Mouse (Mus musculus): Measurements from ENCODE around the gene Rnft2. TPM values are rescaled to one million over a fixed set of nuclear protein-coding genes. Genes with fewer than 3 reads are reported as not detected.

The Rnft2 gene
- 1.7 and 12.7 TPM in 2 replicates for total RNA-seq (2014; rRNA removed; ENCODE audit: low replicate concordance)
- 0.40 and 0.70 TPM in 2 replicates for polyA plus RNA-seq (2015; fragmentation: Nextera tagmentation; extraction: Ambion mirVana)

DNA sequence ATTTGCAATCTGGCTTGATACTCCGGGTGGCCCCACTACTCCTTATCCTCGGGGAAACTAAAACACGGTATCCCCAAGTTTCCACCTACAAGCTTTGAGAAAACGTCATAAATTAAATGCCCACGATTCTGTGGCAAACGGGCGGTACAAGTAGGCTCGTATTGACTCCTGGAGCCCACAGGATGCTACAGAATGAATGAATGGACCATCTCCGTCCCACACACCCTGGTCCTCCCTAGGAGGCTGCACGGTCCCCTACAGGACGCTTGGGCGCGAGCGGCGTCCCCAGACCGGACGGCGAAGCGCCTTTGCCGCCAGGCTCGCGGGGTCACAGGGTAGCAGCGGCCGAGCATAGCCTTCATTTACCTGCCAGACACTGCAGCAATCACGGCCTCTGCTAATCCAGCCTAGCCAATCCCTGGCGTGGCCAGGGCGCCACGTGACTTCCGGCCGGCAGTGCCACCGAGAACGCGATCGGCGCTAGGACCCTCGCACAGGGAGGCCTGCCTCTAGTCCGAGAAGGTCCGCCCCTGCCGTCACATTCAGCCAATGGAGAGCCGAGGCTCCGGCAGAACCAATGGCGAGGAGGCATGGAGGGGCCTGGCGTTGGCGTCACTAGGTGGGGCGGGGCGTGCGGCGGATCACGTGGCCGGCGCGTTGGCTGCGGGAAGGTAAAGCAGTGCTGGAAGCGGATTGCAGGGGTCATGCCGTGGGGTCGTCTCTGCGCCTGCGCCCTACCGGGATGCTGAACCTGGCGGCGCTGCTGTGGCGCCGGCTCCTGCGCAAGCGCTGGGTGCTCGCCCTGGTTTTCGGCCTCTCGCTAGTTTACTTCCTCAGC, at the start of gene Rnft2, which contains the start of gene 2410131K14Rik:
Gene Rnft2 (minus strand): TSS at position 511 of the 838 bp plus-strand sequence.
Gene 2410131K14Rik (plus strand): TSS at position 622 of the 838 bp plus-strand sequence.
- Histone ChIP-seq H3K4me3 (ENCODE audit: low read depth, low read length) (peak within 1 kb of the TSS; percentile 69), H3K4me2 (ENCODE audit: low read depth, low read length) (peak within 1 kb of the TSS; percentile 83), H3K36me3 (replicated peaks; ENCODE audit: control insufficient read depth, insufficient read depth, low read length) (peaks cover 7% of the 10 kb centered on the region; the same call in 1 of the 2 replicates), H3K4me1 (ENCODE audit: control insufficient read depth, insufficient read depth) (0 out of 2 replicates have a peak, but pooled peaks cover 7% of the 10 kb centered on the region), H3K9ac (replicated peaks; ENCODE audit: low read depth, low read length) (peak within 1 kb of the TSS; percentile 74), H3K9me3 (replicated peaks; ENCODE audit: control insufficient read depth, low read length) (no peaks in the 10 kb centered on the region), H3K27ac (ENCODE audit: low read depth) (peak within 1 kb of the TSS; percentile 78), H3K27me3 (ENCODE audit: control insufficient read depth, insufficient read depth, low read length) (no peaks in the 10 kb centered on the region)
- no peak for TF ChIP-seq EP300 (IDR thresholded peaks at IDR 0.05; ENCODE audit: low read depth)
- TF ChIP-seq CTCF (IDR thresholded peaks at IDR 0.05; ENCODE audit: low read depth): no peak
- peak; percentile 100 for ATAC-seq (ENCODE audit: insufficient read depth, low read depth)
- peak; percentile 99 for DNase-seq (ENCODE audit: low spot score)
- under 1% methylated on average over 61 of the region's 68 CpGs for WGBS

- H3K4me2 ChIP-seq (ENCODE audit: low read depth, low read length): peak overlapping the region; percentile 65
- peak overlapping the region; percentile 57 for H3K27ac ChIP-seq (ENCODE audit: low read depth)
- ATAC-seq (ENCODE audit: insufficient read depth, low read depth) (peak; percentile 66), DNase-seq (ENCODE audit: low spot score) (peak; percentile 87)
- TF ChIP-seq EP300 (IDR thresholded peaks at IDR 0.05; ENCODE audit: low read depth) (0 out of 2 replicates have a peak, but pooled peaks have one; percentile 32), CTCF (IDR thresholded peaks at IDR 0.05; ENCODE audit: low read depth) (no peak)
- 16% methylated on average over 23 of the region's 23 CpGs for WGBS
- H3K9me3 ChIP-seq (replicated peaks; ENCODE audit: control insufficient read depth, low read length): no peaks in the 10 kb centered on the region
- no peak overlapping the region for H3K9ac ChIP-seq (replicated peaks; ENCODE audit: low read depth, low read length)
- peak overlapping the region; percentile 34 for H3K4me3 ChIP-seq (ENCODE audit: low read depth, low read length)
- 0 out of 2 replicates have a peak, but pooled peaks cover 4% of the 10 kb centered on the region for H3K27me3 ChIP-seq (ENCODE audit: control insufficient read depth, insufficient read depth, low read length)
- H3K4me1 ChIP-seq (ENCODE audit: control insufficient read depth, insufficient read depth): peaks cover 12% of the 10 kb centered on the region; the same call in 1 of the 2 replicates
- H3K36me3 ChIP-seq (replicated peaks; ENCODE audit: control insufficient read depth, insufficient read depth, low read length): no peaks in the 10 kb centered on the region
These were observed 49.4 kb upstream of the Rnft2 start for GRCm38 (mm10) chr5:118294086-118294864.

DNA sequence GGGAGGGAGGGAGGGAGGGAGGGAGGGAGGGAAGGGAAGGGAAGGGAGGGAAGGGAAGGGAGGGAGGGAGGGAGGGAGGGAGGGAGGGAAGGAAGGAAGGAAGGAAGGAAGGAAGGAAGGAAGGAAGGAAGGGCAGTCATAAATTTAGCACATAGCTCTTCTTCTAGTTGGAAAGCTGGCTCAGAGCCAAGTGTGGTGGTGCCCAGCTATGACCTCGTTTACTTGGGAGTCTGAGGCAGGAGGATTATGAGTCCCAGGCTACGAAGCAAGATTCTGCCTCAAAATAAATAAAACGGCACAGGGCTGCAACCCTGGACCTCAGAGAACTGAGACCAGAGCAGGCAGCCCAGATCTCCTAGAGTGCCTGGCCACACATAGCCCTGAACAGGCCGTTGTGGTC, 47.6 kb upstream of the Rnft2 start:
- H3K4me1 ChIP-seq (ENCODE audit: control insufficient read depth, insufficient read depth): peaks cover 9% of the 10 kb centered on the region; the same call in 1 of the 2 replicates
- H3K27me3 ChIP-seq (ENCODE audit: control insufficient read depth, insufficient read depth, low read length): no peaks in the 10 kb centered on the region
- no peaks in the 10 kb centered on the region for H3K36me3 ChIP-seq (replicated peaks; ENCODE audit: control insufficient read depth, insufficient read depth, low read length)
- H3K4me3 ChIP-seq (ENCODE audit: low read depth, low read length): no peak overlapping the region
- no peaks in the 10 kb centered on the region for H3K9me3 ChIP-seq (replicated peaks; ENCODE audit: control insufficient read depth, low read length)
- TF ChIP-seq EP300 (IDR thresholded peaks at IDR 0.05; ENCODE audit: low read depth): no peak
- TF ChIP-seq CTCF (IDR thresholded peaks at IDR 0.05; ENCODE audit: low read depth): no peak
- H3K27ac ChIP-seq (ENCODE audit: low read depth): no peak overlapping the region
- no peak overlapping the region for H3K9ac ChIP-seq (replicated peaks; ENCODE audit: low read depth, low read length)
- no peak overlapping the region for H3K4me2 ChIP-seq (ENCODE audit: low read depth, low read length)
- ATAC-seq (ENCODE audit: insufficient read depth, low read depth): no peak
- WGBS: 65% methylated on average over 4 of the region's 4 CpGs
- no peak for DNase-seq (ENCODE audit: low spot score)

DNA sequence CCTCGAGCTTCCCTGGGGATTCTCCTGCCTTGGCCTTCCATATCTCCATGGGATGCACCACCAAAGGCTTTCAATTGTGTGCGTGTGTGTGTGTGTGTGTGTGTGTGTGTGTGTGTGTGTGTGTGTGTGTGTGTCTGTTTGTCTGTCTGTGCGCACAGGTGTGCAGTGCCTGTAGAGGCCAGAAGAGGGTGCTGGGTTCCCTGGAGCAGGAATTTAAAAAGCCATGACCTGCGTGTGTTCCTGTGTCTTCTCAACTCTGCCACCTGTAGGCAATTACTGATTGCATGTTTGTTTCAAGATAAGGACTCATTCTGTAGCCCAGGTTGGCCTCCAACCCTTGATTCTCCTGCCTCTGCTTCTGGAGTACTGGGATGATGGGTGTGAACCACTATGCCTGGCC, 46.5 kb upstream of the Rnft2 start:
- TF ChIP-seq CTCF (IDR thresholded peaks at IDR 0.05; ENCODE audit: low read depth) (no peak), EP300 (IDR thresholded peaks at IDR 0.05; ENCODE audit: low read depth) (no peak)
- peaks cover 6% of the 10 kb centered on the region; the same call in 1 of the 2 replicates for H3K4me1 ChIP-seq (ENCODE audit: control insufficient read depth, insufficient read depth)
- H3K9ac ChIP-seq (replicated peaks; ENCODE audit: low read depth, low read length): no peak overlapping the region
- H3K36me3 ChIP-seq (replicated peaks; ENCODE audit: control insufficient read depth, insufficient read depth, low read length): no peaks in the 10 kb centered on the region
- 90% methylated on average over 3 of the region's 4 CpGs for WGBS
- no peak for ATAC-seq (ENCODE audit: insufficient read depth, low read depth)
- H3K27me3 ChIP-seq (ENCODE audit: control insufficient read depth, insufficient read depth, low read length): no peaks in the 10 kb centered on the region
- no peak overlapping the region for H3K4me2 ChIP-seq (ENCODE audit: low read depth, low read length)
- no peaks in the 10 kb centered on the region for H3K9me3 ChIP-seq (replicated peaks; ENCODE audit: control insufficient read depth, low read length)
- no peak for DNase-seq (ENCODE audit: low spot score)
- H3K27ac ChIP-seq (ENCODE audit: low read depth): no peak overlapping the region
- H3K4me3 ChIP-seq (ENCODE audit: low read depth, low read length): no peak overlapping the region

- Histone ChIP-seq H3K36me3 (replicated peaks; ENCODE audit: control insufficient read depth, insufficient read depth, low read length) (no peaks in the 10 kb centered on the region), H3K4me3 (ENCODE audit: low read depth, low read length) (no peak overlapping the region), H3K9ac (replicated peaks; ENCODE audit: low read depth, low read length) (no peak overlapping the region), H3K4me2 (ENCODE audit: low read depth, low read length) (no peak overlapping the region), H3K4me1 (ENCODE audit: control insufficient read depth, insufficient read depth) (peaks cover 9% of the 10 kb centered on the region), H3K27me3 (ENCODE audit: control insufficient read depth, insufficient read depth, low read length) (peaks cover 69% of the 10 kb centered on the region), H3K27ac (ENCODE audit: low read depth) (no peak overlapping the region), H3K9me3 (replicated peaks; ENCODE audit: control insufficient read depth, low read length) (no peaks in the 10 kb centered on the region)
- WGBS: 65% methylated on average over 18 of the region's 18 CpGs
- DNase-seq (ENCODE audit: low spot score) (no peak), ATAC-seq (ENCODE audit: insufficient read depth, low read depth) (no peak)
- TF ChIP-seq CTCF (IDR thresholded peaks at IDR 0.05; ENCODE audit: low read depth) (no peak), EP300 (IDR thresholded peaks at IDR 0.05; ENCODE audit: low read depth) (no peak)
These were observed 33.0 kb upstream of the Rnft2 start for GRCm38 (mm10) chr5:118277741-118278495.
